Mouse (Mus musculus) lung, postnatal 0 days (tissue): Measurements from ENCODE around the gene Rtn2.

ENCODE experiments used
- CTCF ChIP-seq: IDR thresholded peaks from 2 replicates; pipeline ENCODE4 v1.5.1; 2016; ENCODE audit warnings: antibody characterized with exemption, mild to moderate bottlenecking
- EP300 ChIP-seq: IDR thresholded peaks from 2 replicates; pipeline ENCODE4 v1.6.1; 2016; ENCODE audit warnings: antibody characterized with exemption, mild to moderate bottlenecking, control low read depth

DNA sequence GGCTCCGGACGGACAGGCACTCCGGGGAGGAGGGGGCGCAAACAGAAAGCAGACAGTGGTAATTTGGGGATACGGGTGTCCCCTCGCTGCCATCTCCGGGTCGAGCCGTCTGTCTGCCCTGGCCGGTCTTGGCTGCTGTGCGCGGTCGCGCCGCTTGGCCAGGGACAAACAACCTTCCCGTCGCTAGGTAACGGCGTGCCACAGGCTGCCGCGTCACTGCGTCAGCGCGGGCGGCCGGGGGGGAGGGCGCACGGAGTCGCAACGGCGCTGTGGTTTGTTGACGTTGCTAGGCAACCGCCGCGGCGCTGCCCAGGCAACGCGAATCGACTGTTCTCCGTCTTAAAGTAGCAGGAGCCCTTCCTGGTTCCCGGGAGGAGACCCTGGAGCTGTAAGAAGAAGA is 37.5 kb downstream of the Rtn2 start:
- peak; percentile 45 for TF ChIP-seq CTCF
- no peak for TF ChIP-seq EP300
